Mouse (Mus musculus): ENCODE results near the gene Nelfb. TPM values are rescaled to one million over a fixed set of nuclear protein-coding genes. Genes with fewer than 3 reads are reported as not detected.

Gene Nelfb
- polyA plus RNA-seq, 1 experiment from 2014 or later, result 99.8 TPM

DNA sequence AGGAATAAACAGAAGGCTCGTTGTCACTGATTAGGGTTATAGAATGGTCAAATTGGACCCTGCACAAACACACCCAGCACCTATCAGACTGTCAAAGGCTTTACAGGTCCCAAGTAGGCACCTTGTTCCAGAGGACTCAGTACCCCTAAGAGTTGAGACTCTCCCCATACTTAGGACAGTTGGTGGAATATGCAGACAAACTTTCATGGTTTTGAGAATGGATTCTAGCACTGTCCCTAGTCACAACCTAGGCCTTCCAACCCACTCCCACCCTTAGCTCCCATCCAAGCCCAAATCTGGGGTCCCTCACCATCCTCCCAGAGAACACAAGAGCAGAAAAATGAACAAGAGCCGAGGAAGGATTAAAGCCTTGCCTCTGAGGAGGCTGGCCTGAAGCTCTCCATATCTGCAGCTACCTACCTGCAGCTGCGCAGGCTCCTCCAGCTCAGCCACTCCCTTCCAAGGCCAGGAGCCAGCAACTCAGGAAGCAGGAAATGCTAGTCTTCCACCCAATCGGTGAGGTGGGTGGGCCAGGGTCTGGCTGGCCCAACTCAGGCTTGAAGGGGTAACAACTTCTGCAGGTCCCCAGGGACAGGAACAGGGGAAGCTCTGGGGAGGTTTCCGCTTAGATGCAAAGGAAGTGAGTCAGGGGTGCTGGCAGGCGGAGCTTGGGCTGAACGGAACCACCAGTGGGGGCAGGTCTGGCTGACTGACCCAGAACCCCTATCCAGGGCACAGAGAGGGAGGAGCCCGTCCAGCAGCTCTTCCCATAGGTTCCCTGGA is 14.9 kb downstream of the Nelfb start, which contains the start of gene Tor4a:
Tor4a (minus strand) TSS at position 715 of the 783 bp plus-strand sequence.
- H3K27ac ChIP-seq (ENCODE audit: low read depth, low read length), result no peak within 1 kb of the TSS
- WGBS, result 13% methylated on average over 8 of the region's 8 CpGs
- H3K4me2 ChIP-seq (ENCODE audit: low read depth), result no peak within 1 kb of the TSS; the same call in 1 of the 2 replicates
- no peaks in the 10 kb centered on the region for H3K4me1 ChIP-seq (ENCODE audit: control insufficient read depth, insufficient read depth, low read length)
- peaks cover 3% of the 10 kb centered on the region; the same call in 1 of the 2 replicates for H3K36me3 ChIP-seq (ENCODE audit: control insufficient read depth, insufficient read depth, low read length)
- no peaks in the 10 kb centered on the region for H3K9me3 ChIP-seq (ENCODE audit: control insufficient read depth, low read length)
- ATAC-seq (ENCODE audit: insufficient read depth, low FRiP score, low TSS enrichment) (no peak), DNase-seq (ENCODE audit: low spot score) (no peak)
- H3K27me3 ChIP-seq (ENCODE audit: control insufficient read depth, insufficient read depth, low read length), result peaks cover 19% of the 10 kb centered on the region
- no peak within 1 kb of the TSS for H3K4me3 ChIP-seq (ENCODE audit: low read depth, low read length)
- H3K9ac ChIP-seq (ENCODE audit: low read length), result no peak within 1 kb of the TSS

GRCm38 (mm10) chr2:25195211-25196156 is 15.8 kb downstream of the Nelfb start:
- H3K36me3 ChIP-seq (ENCODE audit: control insufficient read depth, insufficient read depth, low read length), result peaks cover 2% of the 10 kb centered on the region; the same call in 1 of the 2 replicates
- no peak overlapping the region for H3K27ac ChIP-seq (ENCODE audit: low read depth, low read length)
- WGBS, result 20% methylated on average over 55 of the region's 55 CpGs
- H3K4me3 ChIP-seq (ENCODE audit: low read depth, low read length), result no peak overlapping the region
- DNase-seq (ENCODE audit: low spot score) (no peak), ATAC-seq (ENCODE audit: insufficient read depth, low FRiP score, low TSS enrichment) (no peak)
- H3K27me3 ChIP-seq (ENCODE audit: control insufficient read depth, insufficient read depth, low read length), result peaks cover 19% of the 10 kb centered on the region
- peak overlapping the region; percentile 8; the same call in 1 of the 2 replicates for H3K4me2 ChIP-seq (ENCODE audit: low read depth)
- H3K9ac ChIP-seq (ENCODE audit: low read length), result no peak overlapping the region
- H3K4me1 ChIP-seq (ENCODE audit: control insufficient read depth, insufficient read depth, low read length), result no peaks in the 10 kb centered on the region
- H3K9me3 ChIP-seq (ENCODE audit: control insufficient read depth, low read length), result no peaks in the 10 kb centered on the region

DNA sequence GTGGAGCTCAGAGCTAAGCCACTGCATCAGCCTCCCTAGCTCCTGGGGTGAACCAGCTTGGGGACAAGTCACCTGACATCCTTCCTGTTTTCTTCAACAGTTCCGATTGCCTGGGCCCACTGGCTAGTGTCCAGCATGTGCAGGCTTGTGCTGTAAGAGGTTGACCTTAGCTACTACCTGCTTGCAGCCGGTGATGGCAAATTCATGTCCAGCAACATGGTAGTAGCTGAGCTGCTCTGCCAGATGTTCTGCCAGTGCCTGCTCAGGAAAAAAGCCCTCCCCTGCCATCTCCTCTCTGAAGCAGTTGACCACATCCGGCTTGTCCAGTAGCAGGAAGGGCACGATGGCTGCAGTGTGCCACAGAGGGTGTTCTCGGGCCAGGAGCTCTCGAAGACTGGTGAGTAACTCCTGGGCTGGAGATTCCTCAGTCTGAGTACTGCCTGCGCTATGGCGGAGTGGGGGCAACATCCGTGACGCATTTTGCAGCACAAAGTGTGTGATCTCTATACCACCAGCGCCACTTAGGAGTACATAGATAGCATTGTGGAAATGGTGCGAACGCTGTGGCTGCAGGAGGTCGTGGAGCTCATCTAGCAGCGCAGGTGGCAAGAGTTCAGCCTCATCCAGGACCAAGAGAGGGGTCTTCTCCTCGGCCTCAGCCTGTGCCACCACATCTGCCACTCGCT is 16.7 kb downstream of the Nelfb start:
- no peaks in the 10 kb centered on the region for H3K9me3 ChIP-seq (ENCODE audit: control insufficient read depth, low read length)
- no peak overlapping the region for H3K27ac ChIP-seq (ENCODE audit: low read depth, low read length)
- peaks cover 19% of the 10 kb centered on the region for H3K27me3 ChIP-seq (ENCODE audit: control insufficient read depth, insufficient read depth, low read length)
- DNase-seq (ENCODE audit: low spot score), result no peak
- H3K4me3 ChIP-seq (ENCODE audit: low read depth, low read length), result no peak overlapping the region
- no peaks in the 10 kb centered on the region for H3K36me3 ChIP-seq (ENCODE audit: control insufficient read depth, insufficient read depth, low read length)
- no peaks in the 10 kb centered on the region for H3K4me1 ChIP-seq (ENCODE audit: control insufficient read depth, insufficient read depth, low read length)
- no peak overlapping the region for H3K9ac ChIP-seq (ENCODE audit: low read length)
- ATAC-seq (ENCODE audit: insufficient read depth, low FRiP score, low TSS enrichment), result no peak
- H3K4me2 ChIP-seq (ENCODE audit: low read depth), result no peak overlapping the region
- WGBS, result 85% methylated on average over 17 of the region's 17 CpGs

GRCm38 (mm10) chr2:25194006-25194405 is 17.3 kb downstream of the Nelfb start:
- DNase-seq (ENCODE audit: low spot score) (no peak), ATAC-seq (ENCODE audit: insufficient read depth, low FRiP score, low TSS enrichment) (no peak)
- H3K27ac ChIP-seq (ENCODE audit: low read depth, low read length), result no peak overlapping the region
- no peaks in the 10 kb centered on the region for H3K9me3 ChIP-seq (ENCODE audit: control insufficient read depth, low read length)
- H3K27me3 ChIP-seq (ENCODE audit: control insufficient read depth, insufficient read depth, low read length), result peaks cover 19% of the 10 kb centered on the region
- H3K4me1 ChIP-seq (ENCODE audit: control insufficient read depth, insufficient read depth, low read length), result no peaks in the 10 kb centered on the region
- H3K36me3 ChIP-seq (ENCODE audit: control insufficient read depth, insufficient read depth, low read length), result no peaks in the 10 kb centered on the region
- whole genome bisulfite sequencing, result 80% methylated on average over 5 of the region's 5 CpGs
- no peak overlapping the region for H3K4me2 ChIP-seq (ENCODE audit: low read depth)
- no peak overlapping the region for H3K9ac ChIP-seq (ENCODE audit: low read length)
- H3K4me3 ChIP-seq (ENCODE audit: low read depth, low read length), result no peak overlapping the region

GRCm38 (mm10) chr2:25193330-25193770 is 17.9 kb downstream of the Nelfb start:
- no peak overlapping the region for H3K4me2 ChIP-seq (ENCODE audit: low read depth)
- no peaks in the 10 kb centered on the region for H3K9me3 ChIP-seq (ENCODE audit: control insufficient read depth, low read length)
- H3K27ac ChIP-seq (ENCODE audit: low read depth, low read length), result no peak overlapping the region
- no peaks in the 10 kb centered on the region for H3K4me1 ChIP-seq (ENCODE audit: control insufficient read depth, insufficient read depth, low read length)
- H3K9ac ChIP-seq (ENCODE audit: low read length), result no peak overlapping the region
- WGBS, result 5% methylated on average over 6 of the region's 6 CpGs
- H3K36me3 ChIP-seq (ENCODE audit: control insufficient read depth, insufficient read depth, low read length), result no peaks in the 10 kb centered on the region
- DNase-seq (ENCODE audit: low spot score) (peak; percentile 84), ATAC-seq (ENCODE audit: insufficient read depth, low FRiP score, low TSS enrichment) (peak; percentile 57)
- peaks cover 19% of the 10 kb centered on the region for H3K27me3 ChIP-seq (ENCODE audit: control insufficient read depth, insufficient read depth, low read length)
- no peak overlapping the region for H3K4me3 ChIP-seq (ENCODE audit: low read depth, low read length)

DNA sequence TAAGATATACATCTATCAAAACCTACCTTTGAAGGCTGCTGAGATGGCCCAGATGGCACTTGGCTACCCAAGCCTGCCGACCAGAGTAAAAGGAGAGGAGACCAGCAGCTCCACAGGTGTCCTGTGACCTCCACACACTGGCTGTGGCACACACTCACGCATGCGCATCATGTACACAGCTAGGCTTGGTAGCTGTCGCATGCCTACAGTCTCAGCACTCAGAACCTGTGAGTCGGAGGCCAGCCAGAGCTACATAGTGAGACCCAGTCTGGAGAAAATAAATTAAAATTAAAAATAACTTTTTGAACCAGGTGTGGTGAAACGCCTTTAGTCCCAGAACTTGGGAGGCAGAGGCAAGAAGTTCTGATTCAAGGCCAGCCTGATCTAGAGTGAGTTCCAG is 23.4 kb downstream of the Nelfb start:
- no peaks in the 10 kb centered on the region for H3K9me3 ChIP-seq (ENCODE audit: control insufficient read depth, low read length)
- WGBS, result 86% methylated on average over 6 of the region's 6 CpGs
- no peak overlapping the region for H3K9ac ChIP-seq (ENCODE audit: low read length)

GRCm38 (mm10) chr2:25186575-25186930 is 24.7 kb downstream of the Nelfb start:
- peak overlapping the region; percentile 80; the same call in 1 of the 2 replicates for H3K9ac ChIP-seq (ENCODE audit: low read length)

More for the DNA sequence above, 23.4 kb downstream of the Nelfb start:
- H3K4me1 ChIP-seq (ENCODE audit: control insufficient read depth, insufficient read depth, low read length), result peaks cover 21% of the 10 kb centered on the region
- ATAC-seq (ENCODE audit: insufficient read depth, low FRiP score, low TSS enrichment) (no peak), DNase-seq (ENCODE audit: low spot score) (no peak)
- H3K27ac ChIP-seq (ENCODE audit: low read depth, low read length), result no peak overlapping the region
- H3K4me3 ChIP-seq (ENCODE audit: low read depth, low read length), result no peak overlapping the region
- H3K36me3 ChIP-seq (ENCODE audit: control insufficient read depth, insufficient read depth, low read length), result no peaks in the 10 kb centered on the region
- H3K4me2 ChIP-seq (ENCODE audit: low read depth), result no peak overlapping the region
- H3K27me3 ChIP-seq (ENCODE audit: control insufficient read depth, insufficient read depth, low read length), result no peaks in the 10 kb centered on the region

More at GRCm38 (mm10) chr2:25186575-25186930, 24.7 kb downstream of the Nelfb start:
- DNase-seq (ENCODE audit: low spot score) (no peak), ATAC-seq (ENCODE audit: insufficient read depth, low FRiP score, low TSS enrichment) (no peak)
- peak overlapping the region; percentile 96; the same call in 1 of the 2 replicates for H3K27ac ChIP-seq (ENCODE audit: low read depth, low read length)
- H3K36me3 ChIP-seq (ENCODE audit: control insufficient read depth, insufficient read depth, low read length), result no peaks in the 10 kb centered on the region
- H3K9me3 ChIP-seq (ENCODE audit: control insufficient read depth, low read length), result no peaks in the 10 kb centered on the region
- H3K4me2 ChIP-seq (ENCODE audit: low read depth), result peak overlapping the region; percentile 83
- WGBS, result 31% methylated on average over 5 of the region's 5 CpGs
- H3K27me3 ChIP-seq (ENCODE audit: control insufficient read depth, insufficient read depth, low read length), result no peaks in the 10 kb centered on the region
- H3K4me3 ChIP-seq (ENCODE audit: low read depth, low read length), result peak overlapping the region; percentile 42; the same call in 1 of the 2 replicates
- peaks cover 23% of the 10 kb centered on the region for H3K4me1 ChIP-seq (ENCODE audit: control insufficient read depth, insufficient read depth, low read length)
